Comparison of ENCODE assay signal across 7 mouse cellular contexts in the genomic region with DNA sequence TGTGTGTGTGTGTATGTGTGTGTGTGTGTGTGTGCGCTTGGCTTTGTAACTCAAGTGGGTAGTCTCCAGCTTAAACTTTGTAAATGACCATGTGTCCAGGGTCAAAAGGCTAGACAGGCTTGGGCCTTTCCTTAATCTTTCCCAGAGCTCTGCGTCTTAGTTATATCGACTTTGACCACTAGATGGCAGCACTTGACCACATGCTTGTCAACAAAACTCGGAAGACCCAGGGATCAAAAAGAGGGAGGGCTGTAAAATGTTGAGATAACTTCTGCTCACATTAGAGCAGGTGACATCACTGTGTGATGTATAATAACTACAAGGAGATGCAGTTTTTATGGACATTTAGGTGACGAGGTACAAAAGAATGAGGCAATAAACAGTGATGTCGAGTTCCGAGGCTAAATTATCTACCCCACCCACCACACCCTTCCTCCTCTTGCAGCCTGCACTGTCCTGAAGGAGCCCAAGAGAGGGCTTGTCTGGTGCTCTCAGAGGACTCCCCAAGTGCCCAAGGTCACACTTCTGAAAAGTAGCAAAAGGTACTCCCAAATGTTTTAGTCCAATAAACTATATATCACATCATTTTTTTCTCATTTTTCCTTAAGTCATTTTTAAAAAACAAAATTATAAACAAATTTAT. TPM values are rescaled to one million over a fixed set of nuclear protein-coding genes. Genes with fewer than 3 reads are reported as not detected.
DNase-seq lines count a peak whose midpoint lies in the region; ATAC-seq lines count a peak whose summit lies in the region.

No protein-coding gene starts in this region.

- peak; percentile 77 for DNase-seq in R1 (ENCODE audit: low read depth, low spot score)
- peak; percentile 70 to 78 for DNase-seq in cerebellum, adult 18-20 months
- DNase-seq in layer of hippocampus, postnatal 10 days (ENCODE audit: low spot score in 2 of 2), result peak; percentile 77 to 79
- peak; percentile 81 for DNase-seq in lung, postnatal 25 days (ENCODE audit: low spot score)
- peak; percentile 74 to 82 for DNase-seq in right cerebral cortex, adult 2 months (ENCODE audit: low spot score in 2 of 2)

- H3K27me3 ChIP-seq in hindbrain, embryonic 15.5 days, result no peaks in the 10 kb centered on the region

- no peaks in the 10 kb centered on the region for H3K9me3 ChIP-seq in hindbrain, embryonic 15.5 days

- WGBS in hindbrain, embryonic 15.5 days, result 20% methylated on average over 7 of the region's 7 CpGs

- ATAC-seq in frontal cortex, adult (ENCODE audit: low TSS enrichment), result peak; percentile 77
- ATAC-seq in hindbrain, embryonic 15.5 days (ENCODE audit: low FRiP score, low read depth), result peak; percentile 70

- no peak overlapping the region for H3K4me3 ChIP-seq in hindbrain, embryonic 15.5 days

- no peaks in the 10 kb centered on the region for H3K36me3 ChIP-seq in hindbrain, embryonic 15.5 days

- no peaks in the 10 kb centered on the region for H3K4me1 ChIP-seq in hindbrain, embryonic 15.5 days (replicated peaks)

- no peak overlapping the region for H3K4me2 ChIP-seq in hindbrain, embryonic 15.5 days

- no peak overlapping the region for H3K27ac ChIP-seq in hindbrain, embryonic 15.5 days (replicated peaks)

- no peak overlapping the region for H3K9ac ChIP-seq in hindbrain, embryonic 15.5 days

RNA-seq across cellular contexts. Expression of gene Onecut1, which starts 43.3 kb away (rescaled TPM):
- polyA plus RNA-seq in hindbrain, embryonic 15.5 days (2015; fragmentation: Nextera tagmentation; extraction: Ambion mirVana), result 4.2 and 6.2 TPM in 2 replicates
- under 1 TPM; 0.14 to 0.16 TPM for total RNA-seq in layer of hippocampus, postnatal 10 days (2021)

RNA-seq across cellular contexts. Expression of gene Fam214a, which starts 47.7 kb away (rescaled TPM):
- polyA plus RNA-seq in hindbrain, embryonic 15.5 days (2015; fragmentation: Nextera tagmentation; extraction: Ambion mirVana), result 22.7 and 23.6 TPM in 2 replicates
- 10 to 100 TPM; 34.2 to 37.9 TPM for total RNA-seq in layer of hippocampus, postnatal 10 days (2021)
